Mouse (Mus musculus) heart, postnatal 36 days (tissue): ENCODE results near the gene Ksr1. TPM values are rescaled to one million over a fixed set of nuclear protein-coding genes. Genes with fewer than 3 reads are reported as not detected.
A peak's percentile ranks its signal among the peaks of the same experiment; 100 is the strongest.

Experiments
- DNase-seq, 2 experiments: peaks; one replicate each; pipeline ENCODE4 v3.0.0; 2021 to 2022
- intact Hi-C: fragments of 180-260 bp; cut with DNase I; formaldehyde crosslinking; loops from one replicate; pipeline ENCODE4 v1.15.1; 2025
- total RNA-seq, 2 experiments: library from RNA; stranded (reverse); gene quantifications; 2 replicates each; pipeline ENCODE4 v1.2.3; 2021

Ksr1 gene
- total RNA-seq: 1 to 10 TPM; 6.6 to 6.7 TPM

- peak; percentile 93 to 96 for DNase-seq
- intact Hi-C loops: loop anchor here (2.0 kb wide), 3 partner anchors 68 to 116 kb away; no protein-coding TSS in a partner anchor
Measured at GRCm38 (mm10) chr11:79146331-79146767, at the start of gene Ksr1. TSS of gene Ksr1 (minus strand) at chr11:79146407.

GRCm38 (mm10) chr11:79192176-79192575, 46.0 kb upstream of the Ksr1 start:
- peak in 1 of 2 experiments; percentile 47 for DNase-seq
- intact Hi-C loops: loop anchor here (1.0 kb wide), 1 partner anchor 162 kb away; no protein-coding TSS in a partner anchor

- DNase-seq: peak in 1 of 2 experiments; percentile 38
Measured at GRCm38 (mm10) chr11:79191214-79191613, 45.0 kb upstream of the Ksr1 start.

GRCm38 (mm10) chr11:79190257-79190656, 44.0 kb upstream of the Ksr1 start:
- intact Hi-C loops: no loop called here
- DNase-seq: no peak

More at GRCm38 (mm10) chr11:79191214-79191613, 45.0 kb upstream of the Ksr1 start:
- intact Hi-C loops: no loop called here

- DNase-seq: peak; percentile 58 to 63
- intact Hi-C loops: no loop called here
Measured at GRCm38 (mm10) chr11:79188176-79188575, 42.0 kb upstream of the Ksr1 start.

GRCm38 (mm10) chr11:79187291-79187690, 41.1 kb upstream of the Ksr1 start:
- no peak for DNase-seq
- intact Hi-C loops: no loop called here

GRCm38 (mm10) chr11:79185683-79186082, 39.5 kb upstream of the Ksr1 start:
- intact Hi-C loops: no loop called here
- DNase-seq: no peak

- intact Hi-C loops: no loop called here
- no peak for DNase-seq
Measured at GRCm38 (mm10) chr11:79184126-79184888, 38.1 kb upstream of the Ksr1 start.

- no peak for DNase-seq
- intact Hi-C loops: no loop called here
Measured at GRCm38 (mm10) chr11:79183400-79183799, 37.2 kb upstream of the Ksr1 start.

- peak; percentile 18 to 43 for DNase-seq
- intact Hi-C loops: no loop called here
Measured at GRCm38 (mm10) chr11:79182881-79183280, 36.7 kb upstream of the Ksr1 start.

- no peak for DNase-seq
- intact Hi-C loops: no loop called here
Measured at GRCm38 (mm10) chr11:79181914-79182313, 35.7 kb upstream of the Ksr1 start.

- DNase-seq: no peak
- intact Hi-C loops: no loop called here
Measured at GRCm38 (mm10) chr11:79176687-79177086, 30.5 kb upstream of the Ksr1 start.

- intact Hi-C loops: no loop called here
- no peak for DNase-seq
Measured at GRCm38 (mm10) chr11:79172054-79172453, 25.8 kb upstream of the Ksr1 start.

GRCm38 (mm10) chr11:79166582-79167300, 20.5 kb upstream of the Ksr1 start:
- no peak for DNase-seq
- intact Hi-C loops: no loop called here

GRCm38 (mm10) chr11:79161077-79161758, 15.0 kb upstream of the Ksr1 start:
- no peak for DNase-seq
- intact Hi-C loops: no loop called here

GRCm38 (mm10) chr11:79160127-79160526, 13.9 kb upstream of the Ksr1 start:
- intact Hi-C loops: no loop called here

GRCm38 (mm10) chr11:79157729-79158128, 11.5 kb upstream of the Ksr1 start:
- intact Hi-C loops: no loop called here
- no peak for DNase-seq

More at GRCm38 (mm10) chr11:79160127-79160526, 13.9 kb upstream of the Ksr1 start:
- DNase-seq: no peak

- intact Hi-C loops: loop anchor here (2.0 kb wide), 1 partner anchor 125 kb away; no protein-coding TSS in a partner anchor
- no peak for DNase-seq
Measured at GRCm38 (mm10) chr11:79155348-79155747, 9.1 kb upstream of the Ksr1 start.

GRCm38 (mm10) chr11:79152696-79153095, 6.5 kb upstream of the Ksr1 start:
- intact Hi-C loops: no loop called here
- DNase-seq: no peak

GRCm38 (mm10) chr11:79151874-79152273, 5.7 kb upstream of the Ksr1 start:
- DNase-seq: no peak
- intact Hi-C loops: no loop called here

GRCm38 (mm10) chr11:79150301-79150700, 4.1 kb upstream of the Ksr1 start:
- intact Hi-C loops: no loop called here
- no peak for DNase-seq
